Mouse (Mus musculus) E14TG2a.4 (cell line): ENCODE results near the gene Ttc12.

Source experiments
- CTCF ChIP-seq: conservative IDR thresholded peaks from 2 replicates; pipeline ENCODE4 v1.5.1; 2014; ENCODE audit warnings: low read length
- NANOG ChIP-seq: IDR thresholded peaks from 2 replicates; pipeline ENCODE4 v1.6.1; 2014; ENCODE audit warnings: borderline replicate concordance, low read length, mixed read lengths

- TF ChIP-seq CTCF (no peak), NANOG (no peak)
These were observed 42.0 kb upstream of the Ttc12 start for GRCm38 (mm10) chr9:49528026-49528425.
